32 mouse cellular contexts compared by ENCODE assay signal in the genomic region with DNA sequence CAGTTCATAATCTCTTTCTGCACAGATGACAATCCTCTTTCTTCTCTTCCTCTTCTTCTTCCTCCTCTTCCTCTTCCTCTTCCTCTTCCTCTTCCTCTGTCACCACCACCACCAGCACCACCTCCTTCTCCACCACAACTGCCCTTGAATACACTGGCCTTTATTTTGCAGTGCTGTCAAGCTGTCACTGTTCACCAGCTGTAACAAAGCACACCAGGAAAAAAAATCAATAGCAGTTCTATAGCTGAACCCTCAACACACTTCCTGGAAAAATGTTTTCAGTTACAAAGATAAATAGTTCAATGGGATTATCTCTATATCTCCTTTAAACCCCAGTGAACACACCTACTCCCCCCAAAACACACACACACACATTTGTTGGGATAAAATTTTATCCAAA.
"Had no signal": no experiment of that assay in that cellular context is flagged by ENCODE, and none has a peak within 500 bp of the region (broad histone marks: within the 10 kb centered on the region; RNA-seq: fewer than 3 reads in every experiment).

No protein-coding gene starts in this region.

- H3K4me1 ChIP-seq: limb, embryonic 12.5 days; liver, embryonic 12.5 days; liver, embryonic 13.5 days; liver, embryonic 15.5 days had no signal

- H3K4me3 ChIP-seq: left cerebral cortex, adult 2 months; limb, embryonic 10.5 days; limb, embryonic 12.5 days; limb, embryonic 13.5 days; limb, embryonic 15.5 days; liver, embryonic 12.5 days; liver, embryonic 13.5 days; liver, embryonic 15.5 days; lung, embryonic 15.5 days; megakaryocyte, embryonic 14.5 days; midbrain, embryonic 10.5 days; midbrain, embryonic 12.5 days; midbrain, embryonic 13.5 days; midbrain, embryonic 15.5 days; myocyte had no signal

- H3K27me3 ChIP-seq: limb, embryonic 15.5 days; lung, embryonic 15.5 days; midbrain, embryonic 13.5 days; midbrain, embryonic 15.5 days had no signal

- H3K4me2 ChIP-seq: limb, embryonic 12.5 days; limb, embryonic 13.5 days; limb, embryonic 15.5 days; liver, embryonic 11.5 days; liver, embryonic 12.5 days; liver, embryonic 13.5 days; liver, embryonic 15.5 days; lung, embryonic 14.5 days; lung, embryonic 15.5 days; midbrain, embryonic 11.5 days; midbrain, embryonic 12.5 days; midbrain, embryonic 13.5 days; midbrain, embryonic 15.5 days had no signal

- H3K27ac ChIP-seq: left cerebral cortex, adult 2 months; limb, embryonic 10.5 days; limb, embryonic 12.5 days; limb, embryonic 13.5 days; limb, embryonic 15.5 days; liver, embryonic 12.5 days; liver, embryonic 13.5 days; liver, embryonic 14.5 days; liver, embryonic 15.5 days; lung, embryonic 15.5 days; macrophage; midbrain, embryonic 10.5 days; midbrain, embryonic 12.5 days; midbrain, embryonic 13.5 days; midbrain, embryonic 15.5 days had no signal

- H3K9me3 ChIP-seq: limb, embryonic 10.5 days; limb, embryonic 12.5 days; limb, embryonic 13.5 days; limb, embryonic 15.5 days; liver, embryonic 12.5 days; liver, embryonic 13.5 days; liver, embryonic 15.5 days; lung, embryonic 15.5 days; midbrain, embryonic 10.5 days; midbrain, embryonic 12.5 days; midbrain, embryonic 13.5 days; midbrain, embryonic 15.5 days had no signal

- H3K36me3 ChIP-seq: limb, embryonic 10.5 days; limb, embryonic 12.5 days; limb, embryonic 13.5 days; limb, embryonic 15.5 days; liver, embryonic 12.5 days; liver, embryonic 13.5 days; liver, embryonic 15.5 days; lung, embryonic 15.5 days; midbrain, embryonic 10.5 days; midbrain, embryonic 12.5 days; midbrain, embryonic 13.5 days; midbrain, embryonic 15.5 days had no signal

- DNase-seq: left cerebral cortex, postnatal 4 days; liver; liver, embryonic 13.5 days; liver, postnatal 0 days; lung, adult 18-20 months; lung, adult 2 months; lung, embryonic 14.5 days; lung, postnatal 10 days; lung, postnatal 14 days; lung, postnatal 36 days; lung, postnatal 4 days; midbrain, embryonic 14.5 days had no signal

- ATAC-seq: liver, embryonic 12.5 days; liver, postnatal 0 days; lung, postnatal 0 days; midbrain, embryonic 13.5 days; midbrain, embryonic 15.5 days; midbrain, embryonic 16.5 days had no signal

- H3K9ac ChIP-seq: limb, embryonic 12.5 days; limb, embryonic 13.5 days; limb, embryonic 15.5 days; liver, embryonic 12.5 days; liver, embryonic 13.5 days; liver, embryonic 14.5 days; liver, embryonic 15.5 days; liver, postnatal 0 days; lung, embryonic 14.5 days; lung, embryonic 15.5 days; midbrain, embryonic 12.5 days; midbrain, embryonic 13.5 days; midbrain, embryonic 15.5 days had no signal
